Mouse (Mus musculus) kidney, postnatal 0 days (tissue): Measurements from ENCODE around the gene Sf3a3. TPM values are rescaled to one million over a fixed set of nuclear protein-coding genes. Genes with fewer than 3 reads are reported as not detected.

Source experiments
- ATAC-seq: fragments of 200-750 bp; cut with Nextera tagmentation; replicated peaks from 2 replicates; pipeline ENCODE4 v1.8.0; 2017; ENCODE audit warnings: low read depth, moderate number of reproducible peaks, moderate TSS enrichment, moderate library complexity; ENCODE audit not compliant: low FRiP score
- DNase-seq: peaks from one replicate; pipeline ENCODE4 v3.0.0-alpha.2; 2016; ENCODE audit warnings: low spot score
- H3K27ac ChIP-seq: fragments of 300-500 bp; sonication (generic); 2 replicates; pipeline ENCODE4 v1.5.1; 2014; ENCODE audit warnings: mild to moderate bottlenecking
- H3K27me3 ChIP-seq: fragments of 300-500 bp; sonication (generic); 2 replicates; pipeline ENCODE4 v1.6.1; 2014; ENCODE audit warnings: low read length, mixed read lengths; ENCODE audit not compliant: insufficient read depth
- H3K36me3 ChIP-seq: fragments of 300-500 bp; sonication (generic); 2 replicates; pipeline ENCODE4 v1.6.1; 2014; ENCODE audit warnings: low read length, mixed read lengths; ENCODE audit not compliant: insufficient read depth
- H3K4me1 ChIP-seq: fragments of 300-500 bp; sonication (generic); replicated peaks from 2 replicates; pipeline ENCODE4 v1.6.1; 2014; ENCODE audit warnings: antibody characterized with exemption, low read length, mixed read lengths; ENCODE audit not compliant: insufficient read depth
- H3K4me2 ChIP-seq: fragments of 300-500 bp; sonication (generic); 2 replicates; pipeline ENCODE4 v1.6.1; 2014; ENCODE audit warnings: mild to moderate bottlenecking, low read length, moderate library complexity, mixed read lengths
- H3K4me3 ChIP-seq: fragments of 300-500 bp; sonication (generic); replicated peaks from 2 replicates; pipeline ENCODE4 v1.5.1; 2014; ENCODE audit warnings: low read depth, low read length
- H3K9ac ChIP-seq: fragments of 300-500 bp; sonication (generic); 2 replicates; pipeline ENCODE4 v1.6.1; 2014; ENCODE audit warnings: low read depth, low read length
- H3K9me3 ChIP-seq: fragments of 300-500 bp; sonication (generic); replicated peaks from 2 replicates; pipeline ENCODE4 v1.6.1; 2016; ENCODE audit warnings: low read length, inconsistent platforms, mixed read lengths
- CTCF ChIP-seq: IDR thresholded peaks from 2 replicates; pipeline ENCODE4 v1.5.1; 2016; ENCODE audit warnings: antibody characterized with exemption, low read depth, mild to moderate bottlenecking, moderate library complexity
- WGBS: fragments of 180-500 bp; shearing (Covaris S2); extraction: QIAGEN DNeasy Blood & Tissue Kit; methylation state at CpG from one replicate; pipeline ENCODE4 v1.1.7; 2014; 5-methylcytosine and 5-hydroxymethylcytosine counted together
- polyA plus RNA-seq: library from polyadenylated mRNA; unstranded; fragments of >200 nt; fragmentation: Nextera tagmentation; extraction: Ambion mirVana; gene quantifications from 2 replicates; pipeline ENCODE4 v1.2.1, GENCODE M21; 2015

The Sf3a3 gene
- polyA plus RNA-seq, 1 experiment from 2014 or later: 92.4 TPM

GRCm38 (mm10) chr4:124694572-124694971 lies 20.0 kb upstream of the Sf3a3 start:
- no peak for DNase-seq
- no peak overlapping the region for H3K27ac ChIP-seq
- no peak for TF ChIP-seq CTCF
- no peaks in the 10 kb centered on the region for H3K9me3 ChIP-seq
- H3K4me3 ChIP-seq: no peak overlapping the region
- no peak for ATAC-seq
- no peak overlapping the region for H3K9ac ChIP-seq
- H3K4me2 ChIP-seq: no peak overlapping the region
- no peaks in the 10 kb centered on the region for H3K36me3 ChIP-seq
- peaks cover 6% of the 10 kb centered on the region; the same call in 1 of the 2 replicates for H3K4me1 ChIP-seq
- no peaks in the 10 kb centered on the region for H3K27me3 ChIP-seq
- 57% methylated on average over 2 of the region's 2 CpGs for WGBS

GRCm38 (mm10) chr4:124695786-124696516 lies 18.6 kb upstream of the Sf3a3 start:
- H3K27ac ChIP-seq: no peak overlapping the region
- no peaks in the 10 kb centered on the region for H3K9me3 ChIP-seq
- H3K27me3 ChIP-seq: no peaks in the 10 kb centered on the region
- 10% methylated on average over 18 of the region's 18 CpGs for WGBS
- no peak for TF ChIP-seq CTCF
- H3K9ac ChIP-seq: 0 out of 2 replicates have a peak overlapping the region, but pooled peaks have one; percentile 27
- DNase-seq: no peak
- H3K36me3 ChIP-seq: no peaks in the 10 kb centered on the region
- ATAC-seq: no peak
- H3K4me3 ChIP-seq: no peak overlapping the region
- peaks cover 12% of the 10 kb centered on the region for H3K4me1 ChIP-seq
- H3K4me2 ChIP-seq: peak overlapping the region; percentile 25; the same call in 1 of the 2 replicates

- H3K36me3 ChIP-seq: no peaks in the 10 kb centered on the region
- H3K27ac ChIP-seq: peak overlapping the region; percentile 74; the same call in 1 of the 2 replicates
- H3K9ac ChIP-seq: no peak overlapping the region
- no peak for ATAC-seq
- H3K4me1 ChIP-seq: peaks cover 31% of the 10 kb centered on the region
- peak overlapping the region; percentile 94 for H3K4me2 ChIP-seq
- H3K27me3 ChIP-seq: no peaks in the 10 kb centered on the region
- H3K4me3 ChIP-seq: peak overlapping the region; percentile 75; the same call in 1 of the 2 replicates
- no peak for DNase-seq
- 23% methylated on average over 6 of the region's 6 CpGs for WGBS
- no peak for TF ChIP-seq CTCF
- H3K9me3 ChIP-seq: no peaks in the 10 kb centered on the region
Observed at GRCm38 (mm10) chr4:124699791-124700190, 14.8 kb upstream of the Sf3a3 start.

- Histone ChIP-seq H3K4me1 (peaks cover 36% of the 10 kb centered on the region), H3K27me3 (no peaks in the 10 kb centered on the region), H3K4me2 (peak within 1 kb of the TSS; percentile 94), H3K9ac (peak within 1 kb of the TSS; percentile 76), H3K9me3 (no peaks in the 10 kb centered on the region), H3K4me3 (peak within 1 kb of the TSS; percentile 75), H3K27ac (peak within 1 kb of the TSS; percentile 74), H3K36me3 (no peaks in the 10 kb centered on the region)
- TF ChIP-seq CTCF: peak; percentile 26; the same call in 1 of the 2 replicates
- DNase-seq (peak; percentile 82), ATAC-seq (peak; percentile 64)
- under 1% methylated on average over 24 of the region's 59 CpGs for WGBS
Observed at GRCm38 (mm10) chr4:124700248-124700971, 14.2 kb upstream of the Sf3a3 start, which contains the start of gene Fhl3. Gene Fhl3 (plus strand): TSS chr4:124700701.

GRCm38 (mm10) chr4:124701052-124701845 lies 13.3 kb upstream of the Sf3a3 start:
- Histone ChIP-seq H3K27me3 (no peaks in the 10 kb centered on the region), H3K9ac (peak overlapping the region; percentile 76), H3K27ac (peak overlapping the region; percentile 74), H3K4me3 (peak overlapping the region; percentile 75), H3K4me2 (peak overlapping the region; percentile 94), H3K4me1 (peaks cover 35% of the 10 kb centered on the region), H3K36me3 (no peaks in the 10 kb centered on the region), H3K9me3 (no peaks in the 10 kb centered on the region)
- DNase-seq: peak; percentile 51
- no peak for ATAC-seq
- TF ChIP-seq CTCF: no peak
- whole genome bisulfite sequencing: 5% methylated on average over 22 of the region's 22 CpGs

- Histone ChIP-seq H3K4me1 (peaks cover 34% of the 10 kb centered on the region), H3K4me3 (peak overlapping the region; percentile 75), H3K36me3 (no peaks in the 10 kb centered on the region), H3K9ac (no peak overlapping the region), H3K27ac (no peak overlapping the region), H3K4me2 (peak overlapping the region; percentile 94), H3K9me3 (no peaks in the 10 kb centered on the region), H3K27me3 (no peaks in the 10 kb centered on the region)
- TF ChIP-seq CTCF: no peak
- WGBS: 42% methylated on average over 5 of the region's 5 CpGs
- ATAC-seq: no peak
- no peak for DNase-seq
Observed at GRCm38 (mm10) chr4:124701916-124702315, 12.7 kb upstream of the Sf3a3 start.
